Comparison of ENCODE assay signal across 28 mouse cellular contexts in genomic region chr13:8199186-8199880, GRCm38 (mm10). TPM values are rescaled to one million over a fixed set of nuclear protein-coding genes. Genes with fewer than 3 reads are reported as not detected.
DNase-seq lines count a peak whose midpoint lies in the region; ATAC-seq and TF ChIP-seq lines count a peak whose summit lies in the region.
"Had no signal": no experiment of that assay in that cellular context is flagged by ENCODE, and none has a peak within 500 bp of the region (broad histone marks: within the 10 kb centered on the region; RNA-seq: fewer than 3 reads in every experiment).

No protein-coding gene starts in this region.

- H3K4me2 ChIP-seq in forebrain, postnatal 0 days (ENCODE audit: low read depth) = no peak overlapping the region
- H3K4me2 ChIP-seq in forebrain, embryonic 16.5 days (ENCODE audit: low read length) = no peak overlapping the region
- H3K4me2 ChIP-seq: embryonic facial prominence, embryonic 13.5 days; forebrain, embryonic 12.5 days; heart, embryonic 11.5 days; hindbrain, embryonic 12.5 days had no signal

- no peak for TF ChIP-seq POLR2A in ES-Bruce4 (IDR thresholded peaks at IDR 0.05; ENCODE audit: insufficient read depth, low read length)

- no peak for TF ChIP-seq CTCF in forebrain, postnatal 0 days (IDR thresholded peaks at IDR 0.05; ENCODE audit: low read depth)
- TF ChIP-seq CTCF in ES-Bruce4 (IDR thresholded peaks at IDR 0.05; ENCODE audit: low read depth, low read length) = peak; percentile 1

- no peaks in the 10 kb centered on the region for H3K9me3 ChIP-seq in forebrain, postnatal 0 days (ENCODE audit: low read length)
- no peaks in the 10 kb centered on the region for H3K9me3 ChIP-seq in forebrain, embryonic 16.5 days (ENCODE audit: control insufficient read depth, low read length)
- H3K9me3 ChIP-seq in ES-Bruce4 (replicated peaks; ENCODE audit: control insufficient read depth, insufficient read depth, low read length, poor library complexity, severe bottlenecking) = no peaks in the 10 kb centered on the region
- H3K9me3 ChIP-seq: embryonic facial prominence, embryonic 10.5 days; embryonic facial prominence, embryonic 13.5 days; forebrain, embryonic 12.5 days; G1E; hindbrain, embryonic 12.5 days had no signal

- TF ChIP-seq EP300 in ES-Bruce4 (IDR thresholded peaks at IDR 0.05; ENCODE audit: insufficient read depth, low read depth, low read length) = no peak

- WGBS in forebrain, postnatal 0 days = 59% methylated on average over 3 of the region's 3 CpGs
- WGBS in forebrain, embryonic 16.5 days = 59% methylated on average over 3 of the region's 3 CpGs

- H3K4me3 ChIP-seq in forebrain, postnatal 0 days (ENCODE audit: low read depth, low read length) = no peak overlapping the region
- no peak overlapping the region for H3K4me3 ChIP-seq in forebrain, embryonic 16.5 days (replicated peaks; ENCODE audit: low read length)
- no peak overlapping the region for H3K4me3 ChIP-seq in ES-Bruce4 (ENCODE audit: low read depth, low read length)
- H3K4me3 ChIP-seq: embryonic facial prominence, embryonic 10.5 days; embryonic facial prominence, embryonic 13.5 days; erythroblast, embryonic 14.5 days; forebrain, embryonic 12.5 days; gastrocnemius, adult 2 months; hindbrain, embryonic 12.5 days had no signal

- H3K4me1 ChIP-seq in forebrain, postnatal 0 days (ENCODE audit: insufficient read depth) = no peaks in the 10 kb centered on the region
- H3K4me1 ChIP-seq in forebrain, embryonic 16.5 days (replicated peaks; ENCODE audit: control insufficient read depth, insufficient read depth, low read length) = peaks cover 16% of the 10 kb centered on the region
- no peaks in the 10 kb centered on the region for H3K4me1 ChIP-seq in ES-Bruce4 (ENCODE audit: control insufficient read depth, insufficient read depth, low read length)

- peak; percentile 60 to 64 for DNase-seq in cerebellum, postnatal 10 days
- no peak for DNase-seq in cerebellum, adult 11-12 months
- peak; percentile 45 for DNase-seq in forebrain, postnatal 0 days
- DNase-seq in kidney, postnatal 14 days = no peak
- DNase-seq: adrenal gland, postnatal 10 days; adrenal gland, postnatal 36 days; cerebellum, adult 9-10 months; cerebellum, postnatal 36 days; embryo, embryonic 11 days; gastrocnemius, adult 2 months; gastrocnemius, postnatal 14 days; heart, adult 11 months; kidney, adult 18-20 months had no signal

- H3K27ac ChIP-seq in forebrain, postnatal 0 days (ENCODE audit: low read depth, low read length) = no peak overlapping the region
- no peak overlapping the region for H3K27ac ChIP-seq in forebrain, embryonic 16.5 days (ENCODE audit: low read length)
- no peak overlapping the region for H3K27ac ChIP-seq in ES-Bruce4 (ENCODE audit: insufficient read depth, low read length)
- H3K27ac ChIP-seq: embryonic facial prominence, embryonic 10.5 days; embryonic facial prominence, embryonic 13.5 days; forebrain, embryonic 12.5 days; gastrocnemius, adult 2 months; hindbrain, embryonic 12.5 days had no signal

- ATAC-seq in forebrain, postnatal 0 days = no peak
- ATAC-seq in forebrain, embryonic 16.5 days = no peak
- ATAC-seq: hindbrain, embryonic 16.5 days; inflammation-experienced regulatory T-cells, adult 6 months; intestine, embryonic 16.5 days; Patski had no signal

- H3K36me3 ChIP-seq in forebrain, postnatal 0 days (ENCODE audit: insufficient read depth) = no peaks in the 10 kb centered on the region
- no peaks in the 10 kb centered on the region for H3K36me3 ChIP-seq in forebrain, embryonic 16.5 days (ENCODE audit: control insufficient read depth, insufficient read depth)
- H3K36me3 ChIP-seq in ES-Bruce4 (ENCODE audit: control insufficient read depth, insufficient read depth, low read length, poor library complexity, severe bottlenecking) = no peaks in the 10 kb centered on the region
- H3K36me3 ChIP-seq: embryonic facial prominence, embryonic 10.5 days; embryonic facial prominence, embryonic 13.5 days; forebrain, embryonic 12.5 days; G1E; hindbrain, embryonic 12.5 days had no signal

- no peaks in the 10 kb centered on the region for H3K27me3 ChIP-seq in forebrain, postnatal 0 days (ENCODE audit: insufficient read depth, low read length)
- H3K27me3 ChIP-seq in forebrain, embryonic 16.5 days (replicated peaks; ENCODE audit: control insufficient read depth, insufficient read depth, low read length) = no peaks in the 10 kb centered on the region; the same call in 1 of the 2 replicates
- H3K27me3 ChIP-seq in ES-Bruce4 (ENCODE audit: control insufficient read depth, insufficient read depth, low read length, poor library complexity, severe bottlenecking) = peaks cover 3% of the 10 kb centered on the region
- H3K27me3 ChIP-seq: forebrain, embryonic 12.5 days; hindbrain, embryonic 12.5 days had no signal

- no peak overlapping the region for H3K9ac ChIP-seq in forebrain, postnatal 0 days
- no peak overlapping the region for H3K9ac ChIP-seq in forebrain, embryonic 16.5 days (replicated peaks; ENCODE audit: low read depth, low read length)
- no peak overlapping the region for H3K9ac ChIP-seq in ES-Bruce4 (ENCODE audit: low read depth, poor library complexity, severe bottlenecking)
- H3K9ac ChIP-seq: embryonic facial prominence, embryonic 13.5 days; forebrain, embryonic 12.5 days; hindbrain, embryonic 12.5 days had no signal

RNA-seq across cellular contexts. Expression of gene Adarb2, which starts 3.3 kb away (rescaled TPM):
- total RNA-seq in forebrain, postnatal 0 days (2014; rRNA removed) = 34.3 and 46.9 TPM in 2 replicates
- 7.6 and 13.1 TPM in 2 replicates for polyA plus RNA-seq in forebrain, postnatal 0 days (2015; fragmentation: Nextera tagmentation; extraction: Ambion mirVana)
- 16.5 and 30.0 TPM in 2 replicates for polyA plus RNA-seq in forebrain, embryonic 16.5 days (2015; fragmentation: Nextera tagmentation; extraction: Ambion mirVana)
- 0.18 TPM in 1 of 2 replicates, not detected in the other for polyA plus RNA-seq in ES-Bruce4 (2011; ENCODE audit: insufficient read depth, insufficient read length, low read depth, missing spikeins)
- total RNA-seq: gastrocnemius, adult 2 months; heart, postnatal 25 days had no signal
- polyA plus RNA-seq: erythroblast, embryonic 14.5 days; G1E; heart, postnatal 0 days; inflammation-experienced regulatory T-cells, adult 6 months had no signal

Comparison
In these comparisons a context has a peak if more than half of its experiments do, and no peak if none do; other contexts are left out.
1. DNase-seq: peak in cerebellum, postnatal 10 days (2 of 2) and forebrain, postnatal 0 days (single experiment); none in cerebellum, adult 11-12 months (single experiment) and kidney, postnatal 14 days (single experiment).